Mouse (Mus musculus): Measurements from ENCODE around the gene Myh10. TPM values are rescaled to one million over a fixed set of nuclear protein-coding genes. Genes with fewer than 3 reads are reported as not detected.
A peak's percentile ranks its signal among the peaks of the same experiment; 100 is the strongest.

Myh10 gene
- polyA plus RNA-seq, 1 experiment from 2014 or later: 159 TPM

DNA sequence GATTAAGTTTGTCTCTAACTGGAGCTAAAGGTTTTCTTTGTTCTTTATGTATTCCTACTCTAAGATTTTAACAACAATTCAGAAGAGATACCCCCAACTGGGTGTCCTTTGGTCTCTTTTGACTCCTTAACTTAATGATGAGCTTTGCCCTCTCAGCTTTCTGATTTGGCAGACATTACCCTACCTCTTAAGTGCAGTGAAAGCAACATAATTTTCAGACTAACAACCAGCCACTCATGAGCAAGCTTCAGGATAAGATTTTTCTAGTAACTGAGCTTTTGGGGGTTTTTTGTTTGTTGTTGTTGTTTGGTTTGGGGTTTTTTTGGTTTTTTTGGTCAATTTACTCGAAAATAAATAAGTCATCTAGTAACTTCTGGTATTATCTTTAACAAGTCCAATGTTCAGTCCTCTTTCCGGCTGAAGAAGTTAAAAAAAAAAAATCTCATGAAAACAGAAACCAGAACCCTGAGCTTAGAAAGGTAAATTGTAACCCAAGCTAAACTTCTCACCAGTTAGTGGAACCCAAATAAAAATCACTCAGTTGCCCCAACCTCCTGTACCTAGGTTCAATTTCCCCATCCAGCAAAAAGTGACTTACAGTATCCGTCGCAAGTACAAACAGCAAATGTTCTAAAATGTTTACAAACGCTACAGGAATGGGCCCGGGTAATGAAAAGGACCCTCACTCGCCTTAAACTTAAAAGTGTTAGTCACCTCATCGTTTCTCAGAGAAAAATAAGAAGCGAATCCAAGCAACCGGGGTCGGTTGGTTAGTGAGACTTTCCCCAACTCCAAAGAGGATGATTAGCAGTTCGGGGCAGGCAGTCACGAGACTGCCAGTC lies 160.5 kb downstream of the Myh10 start:
- Histone ChIP-seq H3K4me2 (ENCODE audit: low read depth) (peak overlapping the region; percentile 80), H3K27ac (ENCODE audit: low read depth, low read length) (peak overlapping the region; percentile 93), H3K36me3 (ENCODE audit: control insufficient read depth, insufficient read depth, low read length) (no peaks in the 10 kb centered on the region), H3K4me1 (ENCODE audit: control insufficient read depth, insufficient read depth, low read length) (peaks cover 12% of the 10 kb centered on the region), H3K9me3 (ENCODE audit: control insufficient read depth, low read length) (no peaks in the 10 kb centered on the region), H3K4me3 (ENCODE audit: low read depth, low read length) (peak overlapping the region; percentile 92), H3K27me3 (ENCODE audit: control insufficient read depth, insufficient read depth, low read length) (no peaks in the 10 kb centered on the region), H3K9ac (ENCODE audit: low read length) (peak overlapping the region; percentile 92)
- DNase-seq (ENCODE audit: low spot score): no peak
- no peak for ATAC-seq (ENCODE audit: insufficient read depth, low FRiP score, low TSS enrichment)
- 6% methylated on average over 13 of the region's 13 CpGs for WGBS

DNA sequence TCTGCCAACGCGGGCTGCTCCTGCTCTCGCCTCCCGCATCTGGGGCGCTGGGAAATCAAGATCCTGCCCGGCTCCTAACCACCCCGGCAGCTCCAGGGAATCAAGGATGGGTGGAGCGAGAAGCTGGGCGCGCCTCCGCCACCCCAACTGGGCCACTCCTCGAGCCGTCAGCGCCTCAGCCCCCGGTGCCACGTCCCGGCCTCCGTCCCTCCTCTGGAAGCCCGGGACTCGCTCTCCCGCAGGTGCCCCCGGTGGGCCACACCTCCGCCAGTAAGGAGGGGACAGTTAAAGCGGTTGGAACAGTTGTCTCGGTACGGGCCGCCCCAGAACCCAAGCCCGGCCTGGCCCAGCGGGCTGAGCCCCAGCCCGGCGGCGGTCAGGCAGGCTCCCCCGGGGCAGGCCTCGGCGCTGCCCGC lies 161.1 kb downstream of the Myh10 start:
- Histone ChIP-seq H3K4me2 (ENCODE audit: low read depth) (peak overlapping the region; percentile 80), H3K36me3 (ENCODE audit: control insufficient read depth, insufficient read depth, low read length) (no peaks in the 10 kb centered on the region), H3K4me3 (ENCODE audit: low read depth, low read length) (peak overlapping the region; percentile 92), H3K9me3 (ENCODE audit: control insufficient read depth, low read length) (no peaks in the 10 kb centered on the region), H3K27ac (ENCODE audit: low read depth, low read length) (peak overlapping the region; percentile 93), H3K27me3 (ENCODE audit: control insufficient read depth, insufficient read depth, low read length) (no peaks in the 10 kb centered on the region), H3K9ac (ENCODE audit: low read length) (peak overlapping the region; percentile 92), H3K4me1 (ENCODE audit: control insufficient read depth, insufficient read depth, low read length) (peaks cover 12% of the 10 kb centered on the region)
- DNase-seq (ENCODE audit: low spot score) (peak; percentile 54), ATAC-seq (ENCODE audit: insufficient read depth, low FRiP score, low TSS enrichment) (no peak; the same call in 1 of the 2 replicates)
- WGBS: 0% methylated on average over 36 of the region's 36 CpGs

DNA sequence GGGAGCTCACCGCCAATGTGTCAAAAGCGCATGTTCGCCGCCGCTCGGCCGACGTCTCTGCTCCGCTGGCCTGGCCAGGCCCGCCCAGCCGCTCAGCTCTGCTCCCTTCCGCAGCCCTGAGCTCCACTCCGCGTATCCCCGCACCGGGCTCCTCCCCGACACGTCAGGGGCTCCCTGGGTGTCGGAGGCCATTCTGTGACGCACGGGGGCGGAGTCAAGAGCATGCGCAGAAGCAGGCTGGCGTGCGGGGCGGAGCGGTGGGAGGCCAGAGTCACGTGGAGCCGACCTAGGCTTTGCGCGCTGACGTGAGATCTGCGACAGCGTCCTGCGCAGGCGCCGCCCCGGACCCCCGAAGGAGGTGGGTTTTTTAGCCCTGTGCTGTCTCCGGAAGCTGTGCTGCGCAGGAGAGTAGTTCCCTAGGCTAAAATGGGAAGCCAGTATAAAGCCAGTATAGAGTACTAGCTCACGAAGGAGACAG lies 161.6 kb downstream of the Myh10 start:
- under 1% methylated on average over 42 of the region's 42 CpGs for WGBS
- Histone ChIP-seq H3K4me1 (ENCODE audit: control insufficient read depth, insufficient read depth, low read length) (peaks cover 12% of the 10 kb centered on the region), H3K27me3 (ENCODE audit: control insufficient read depth, insufficient read depth, low read length) (no peaks in the 10 kb centered on the region), H3K4me2 (ENCODE audit: low read depth) (peak overlapping the region; percentile 80), H3K4me3 (ENCODE audit: low read depth, low read length) (peak overlapping the region; percentile 92), H3K9me3 (ENCODE audit: control insufficient read depth, low read length) (no peaks in the 10 kb centered on the region), H3K36me3 (ENCODE audit: control insufficient read depth, insufficient read depth, low read length) (no peaks in the 10 kb centered on the region), H3K9ac (ENCODE audit: low read length) (peak overlapping the region; percentile 92), H3K27ac (ENCODE audit: low read depth, low read length) (peak overlapping the region; percentile 93)
- DNase-seq (ENCODE audit: low spot score) (peak; percentile 100), ATAC-seq (ENCODE audit: insufficient read depth, low FRiP score, low TSS enrichment) (peak; percentile 99)

DNA sequence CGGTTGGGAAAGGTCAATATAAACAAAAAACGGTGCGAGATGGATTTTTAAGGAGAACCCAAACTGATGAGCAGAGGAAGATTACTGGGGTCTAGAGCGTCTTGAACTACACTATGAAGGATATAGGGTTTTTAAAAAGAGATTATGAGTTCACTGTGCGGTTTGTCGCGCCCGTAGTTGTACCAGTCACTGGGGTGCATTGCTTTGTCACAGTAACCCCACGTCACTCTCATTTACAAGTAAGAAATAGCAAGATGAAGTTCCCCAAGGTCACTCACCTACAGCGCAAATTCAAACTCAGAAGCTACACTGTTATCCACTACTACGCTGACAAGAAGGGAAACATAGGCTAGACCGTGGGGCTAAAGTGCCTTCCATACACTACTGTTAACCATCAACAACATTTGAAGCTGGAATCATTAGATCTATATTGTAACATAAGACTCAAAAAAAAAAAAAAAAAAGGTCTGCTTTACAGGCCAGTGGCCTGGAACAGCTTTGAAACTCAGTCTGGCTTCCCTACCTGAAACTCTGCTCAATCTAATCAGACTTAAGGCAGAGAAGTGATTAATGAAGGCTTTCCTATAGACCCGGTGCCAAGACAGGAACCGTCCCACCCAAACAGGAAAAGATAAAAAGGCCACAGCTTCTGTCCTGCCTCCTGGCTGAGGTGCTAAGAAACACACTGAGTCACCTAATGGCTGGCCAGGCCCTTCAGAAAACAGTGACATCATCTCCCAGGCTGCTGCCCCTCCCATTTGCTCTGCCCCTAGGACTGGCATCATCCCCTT lies 162.4 kb downstream of the Myh10 start:
- H3K27ac ChIP-seq (ENCODE audit: low read depth, low read length): no peak overlapping the region; the same call in 1 of the 2 replicates
- 46% methylated on average over 14 of the region's 14 CpGs for WGBS
- ATAC-seq (ENCODE audit: insufficient read depth, low FRiP score, low TSS enrichment): no peak

DNA sequence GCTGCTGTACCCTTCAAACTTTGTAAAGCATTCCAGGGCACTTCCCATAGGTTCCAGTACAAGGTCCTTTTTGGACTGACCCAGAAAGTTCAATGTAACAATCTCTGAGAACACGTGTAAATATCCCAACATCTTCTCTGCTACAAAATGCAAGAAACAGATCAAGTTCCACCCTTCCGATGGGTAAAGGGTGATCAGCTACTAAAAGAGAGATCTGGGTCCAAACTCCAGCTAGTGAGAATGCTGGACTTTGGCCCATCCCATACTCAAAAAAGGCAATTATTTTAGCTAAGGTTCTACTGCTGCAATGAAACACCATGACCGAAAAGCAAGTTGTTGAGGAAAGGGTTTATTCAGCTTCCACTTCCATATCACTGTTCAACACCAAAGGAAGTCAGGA lies 163.3 kb downstream of the Myh10 start:
- 89% methylated on average over 3 of the region's 3 CpGs for WGBS
- H3K27me3 ChIP-seq (ENCODE audit: control insufficient read depth, insufficient read depth, low read length): no peaks in the 10 kb centered on the region
- DNase-seq (ENCODE audit: low spot score): no peak
- H3K9me3 ChIP-seq (ENCODE audit: control insufficient read depth, low read length): no peaks in the 10 kb centered on the region
- no peaks in the 10 kb centered on the region for H3K36me3 ChIP-seq (ENCODE audit: control insufficient read depth, insufficient read depth, low read length)
- no peak overlapping the region for H3K4me2 ChIP-seq (ENCODE audit: low read depth)
- no peak for ATAC-seq (ENCODE audit: insufficient read depth, low FRiP score, low TSS enrichment)
- H3K27ac ChIP-seq (ENCODE audit: low read depth, low read length): no peak overlapping the region
- no peak overlapping the region for H3K4me3 ChIP-seq (ENCODE audit: low read depth, low read length)
- no peak overlapping the region for H3K9ac ChIP-seq (ENCODE audit: low read length)
- peaks cover 12% of the 10 kb centered on the region for H3K4me1 ChIP-seq (ENCODE audit: control insufficient read depth, insufficient read depth, low read length)

More for the DNA sequence above, 162.4 kb downstream of the Myh10 start:
- no peaks in the 10 kb centered on the region for H3K36me3 ChIP-seq (ENCODE audit: control insufficient read depth, insufficient read depth, low read length)
- H3K4me1 ChIP-seq (ENCODE audit: control insufficient read depth, insufficient read depth, low read length): peaks cover 12% of the 10 kb centered on the region
- H3K4me2 ChIP-seq (ENCODE audit: low read depth): peak overlapping the region; percentile 63
- H3K9ac ChIP-seq (ENCODE audit: low read length): peak overlapping the region; percentile 39
- H3K9me3 ChIP-seq (ENCODE audit: control insufficient read depth, low read length): no peaks in the 10 kb centered on the region
- no peak for DNase-seq (ENCODE audit: low spot score)
- peak overlapping the region; percentile 92 for H3K4me3 ChIP-seq (ENCODE audit: low read depth, low read length)
- no peaks in the 10 kb centered on the region for H3K27me3 ChIP-seq (ENCODE audit: control insufficient read depth, insufficient read depth, low read length)

DNA sequence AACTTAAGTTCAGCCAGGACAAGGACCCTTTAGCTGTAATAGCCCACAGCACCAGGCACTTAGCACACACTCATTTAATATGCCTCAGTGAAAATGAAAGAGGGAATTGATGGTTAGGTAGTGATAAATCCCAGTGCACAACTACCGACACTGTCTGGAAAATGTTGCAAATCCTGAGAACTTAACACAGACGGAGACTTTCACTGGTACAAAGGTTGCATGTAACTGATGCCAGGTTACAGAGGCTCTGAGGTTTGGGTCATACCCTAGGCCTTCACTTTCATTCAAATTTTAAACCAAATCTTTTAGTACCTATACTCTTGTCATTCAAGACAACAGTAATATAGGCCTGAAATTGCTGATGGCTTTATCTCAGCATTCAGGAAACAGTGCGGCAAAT lies 166.0 kb downstream of the Myh10 start:
- ATAC-seq (ENCODE audit: insufficient read depth, low FRiP score, low TSS enrichment): no peak
- H3K9me3 ChIP-seq (ENCODE audit: control insufficient read depth, low read length): no peaks in the 10 kb centered on the region
- 90% methylated on average over 3 of the region's 3 CpGs for WGBS

DNA sequence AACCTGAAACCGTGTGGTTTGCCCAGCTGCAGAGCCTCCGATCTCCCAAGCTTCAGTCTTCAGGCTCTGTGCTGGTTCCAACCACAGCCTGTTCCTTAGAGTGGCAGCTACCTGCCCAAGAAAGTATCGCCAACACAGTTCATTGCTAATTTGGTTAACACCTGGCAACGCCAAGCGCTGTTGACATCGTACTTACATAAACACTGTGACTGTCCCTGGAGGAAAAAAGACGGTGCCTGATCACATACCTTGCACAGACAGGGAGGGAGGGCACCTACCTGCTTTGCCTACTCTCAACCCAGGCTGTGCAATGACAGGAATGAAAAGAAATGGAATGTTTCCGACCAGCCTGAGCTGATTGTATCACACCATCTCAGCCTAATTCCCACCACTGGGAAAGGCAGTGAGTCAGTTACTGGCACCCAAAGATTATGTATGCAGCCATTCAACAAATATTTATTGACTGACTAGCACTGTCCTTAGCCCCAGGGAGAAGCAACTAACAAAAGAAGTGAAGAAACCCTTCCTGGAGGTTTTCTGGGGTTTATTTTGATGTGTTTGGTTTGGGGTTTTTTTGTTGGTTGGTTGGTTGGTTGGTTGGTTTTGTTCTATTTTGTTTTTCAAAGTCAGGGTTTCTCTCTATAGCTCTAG lies 168.7 kb downstream of the Myh10 start:
- 83% methylated on average over 8 of the region's 8 CpGs for WGBS
- ATAC-seq (ENCODE audit: insufficient read depth, low FRiP score, low TSS enrichment) (no peak), DNase-seq (ENCODE audit: low spot score) (no peak)
- no peak overlapping the region for H3K4me3 ChIP-seq (ENCODE audit: low read depth, low read length)
- H3K27me3 ChIP-seq (ENCODE audit: control insufficient read depth, insufficient read depth, low read length): no peaks in the 10 kb centered on the region
- H3K27ac ChIP-seq (ENCODE audit: low read depth, low read length): no peak overlapping the region
- no peak overlapping the region for H3K4me2 ChIP-seq (ENCODE audit: low read depth)
- H3K36me3 ChIP-seq (ENCODE audit: control insufficient read depth, insufficient read depth, low read length): no peaks in the 10 kb centered on the region
- no peaks in the 10 kb centered on the region for H3K4me1 ChIP-seq (ENCODE audit: control insufficient read depth, insufficient read depth, low read length)
- no peak overlapping the region for H3K9ac ChIP-seq (ENCODE audit: low read length)
- no peaks in the 10 kb centered on the region for H3K9me3 ChIP-seq (ENCODE audit: control insufficient read depth, low read length)

More for the DNA sequence above, 166.0 kb downstream of the Myh10 start:
- Histone ChIP-seq H3K4me1 (ENCODE audit: control insufficient read depth, insufficient read depth, low read length) (peaks cover 5% of the 10 kb centered on the region), H3K36me3 (ENCODE audit: control insufficient read depth, insufficient read depth, low read length) (no peaks in the 10 kb centered on the region), H3K27ac (ENCODE audit: low read depth, low read length) (no peak overlapping the region), H3K9ac (ENCODE audit: low read length) (no peak overlapping the region), H3K27me3 (ENCODE audit: control insufficient read depth, insufficient read depth, low read length) (no peaks in the 10 kb centered on the region), H3K4me3 (ENCODE audit: low read depth, low read length) (no peak overlapping the region), H3K4me2 (ENCODE audit: low read depth) (no peak overlapping the region)
- DNase-seq (ENCODE audit: low spot score): no peak

DNA sequence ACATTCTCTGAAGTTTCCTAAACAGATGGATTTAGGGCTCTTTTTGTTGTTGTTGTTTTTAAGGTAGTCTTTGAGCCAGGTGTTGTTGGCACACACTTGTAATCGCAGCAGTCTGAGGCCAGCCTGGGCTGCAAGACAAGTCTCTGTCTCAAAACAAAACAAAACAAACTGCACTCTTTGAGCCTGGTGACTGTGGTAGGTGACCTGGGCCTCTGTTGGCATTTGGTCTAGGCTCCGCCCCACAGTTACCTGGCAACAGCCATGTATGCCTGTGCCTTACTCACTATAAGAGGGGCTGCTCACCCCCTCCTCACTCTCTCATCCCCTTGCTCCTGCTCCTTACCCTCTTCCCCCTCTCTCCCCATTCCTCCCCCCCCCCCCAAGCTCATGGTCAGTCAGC lies 170.9 kb downstream of the Myh10 start:
- Histone ChIP-seq H3K9me3 (ENCODE audit: control insufficient read depth, low read length) (no peaks in the 10 kb centered on the region), H3K4me2 (ENCODE audit: low read depth) (no peak overlapping the region), H3K9ac (ENCODE audit: low read length) (no peak overlapping the region), H3K4me3 (ENCODE audit: low read depth, low read length) (no peak overlapping the region), H3K36me3 (ENCODE audit: control insufficient read depth, insufficient read depth, low read length) (no peaks in the 10 kb centered on the region), H3K4me1 (ENCODE audit: control insufficient read depth, insufficient read depth, low read length) (no peaks in the 10 kb centered on the region), H3K27me3 (ENCODE audit: control insufficient read depth, insufficient read depth, low read length) (no peaks in the 10 kb centered on the region), H3K27ac (ENCODE audit: low read depth, low read length) (no peak overlapping the region)
- DNase-seq (ENCODE audit: low spot score): no peak
- WGBS: 83% methylated on average over 2 of the region's 2 CpGs
- no peak for ATAC-seq (ENCODE audit: insufficient read depth, low FRiP score, low TSS enrichment)

All from neural tube, embryonic 11.5 days (tissue).